Mouse (Mus musculus): ENCODE measurements around the gene Adcy1.

Gene Adcy1

GRCm38 (mm10) chr11:7210343-7210742, 147.1 kb downstream of the Adcy1 start:
- H3K36me3 ChIP-seq (ENCODE audit: insufficient read depth, low read length) = peaks cover 31% of the 10 kb centered on the region
- peaks cover 26% of the 10 kb centered on the region for H3K4me1 ChIP-seq (replicated peaks; ENCODE audit: low read depth, low read length)
- H3K9me3 ChIP-seq (ENCODE audit: low read length) = peaks cover 29% of the 10 kb centered on the region; the same call in 1 of the 2 replicates
- no peak overlapping the region for H3K4me3 ChIP-seq (replicated peaks; ENCODE audit: low read length)
- peaks cover 31% of the 10 kb centered on the region for H3K27me3 ChIP-seq (ENCODE audit: insufficient read depth, low read length)
- TF ChIP-seq POU5F1 (IDR thresholded peaks at IDR 0.05; ENCODE audit: borderline replicate concordance, low read length) (no peak), CTCF (conservative IDR thresholded peaks at IDR 0.05; ENCODE audit: low read length) (peak; percentile 72)

DNA sequence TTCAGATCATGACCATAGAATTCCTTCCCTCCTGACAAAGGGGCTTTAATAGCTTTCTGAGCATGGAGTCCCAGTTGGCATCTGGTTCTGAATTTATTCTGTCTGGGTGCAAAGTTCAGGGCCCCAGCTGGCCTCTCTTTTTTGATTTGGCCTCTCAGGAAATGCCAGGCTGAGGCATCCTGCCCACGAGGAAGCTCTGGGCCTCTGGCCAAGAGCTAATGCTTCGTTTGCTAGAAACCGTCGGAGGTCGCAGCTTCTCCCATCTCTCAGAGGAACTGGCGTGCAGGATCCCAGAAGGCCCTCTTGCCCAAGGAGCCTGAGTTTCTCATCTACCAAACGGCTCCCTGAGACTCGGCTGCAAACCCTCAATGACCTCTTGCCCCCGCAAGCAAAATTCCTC, 147.9 kb downstream of the Adcy1 start:
- peaks cover 31% of the 10 kb centered on the region for H3K36me3 ChIP-seq (ENCODE audit: insufficient read depth, low read length)
- H3K27me3 ChIP-seq (ENCODE audit: insufficient read depth, low read length) = peaks cover 31% of the 10 kb centered on the region
- H3K9me3 ChIP-seq (ENCODE audit: low read length) = peaks cover 29% of the 10 kb centered on the region; the same call in 1 of the 2 replicates
- TF ChIP-seq POU5F1 (IDR thresholded peaks at IDR 0.05; ENCODE audit: borderline replicate concordance, low read length) (no peak), CTCF (conservative IDR thresholded peaks at IDR 0.05; ENCODE audit: low read length) (no peak), NANOG (IDR thresholded peaks at IDR 0.05; ENCODE audit: borderline replicate concordance, low read length) (no peak)
- H3K4me3 ChIP-seq (replicated peaks; ENCODE audit: low read length) = no peak overlapping the region
- H3K4me1 ChIP-seq (replicated peaks; ENCODE audit: low read depth, low read length) = peaks cover 26% of the 10 kb centered on the region

DNA sequence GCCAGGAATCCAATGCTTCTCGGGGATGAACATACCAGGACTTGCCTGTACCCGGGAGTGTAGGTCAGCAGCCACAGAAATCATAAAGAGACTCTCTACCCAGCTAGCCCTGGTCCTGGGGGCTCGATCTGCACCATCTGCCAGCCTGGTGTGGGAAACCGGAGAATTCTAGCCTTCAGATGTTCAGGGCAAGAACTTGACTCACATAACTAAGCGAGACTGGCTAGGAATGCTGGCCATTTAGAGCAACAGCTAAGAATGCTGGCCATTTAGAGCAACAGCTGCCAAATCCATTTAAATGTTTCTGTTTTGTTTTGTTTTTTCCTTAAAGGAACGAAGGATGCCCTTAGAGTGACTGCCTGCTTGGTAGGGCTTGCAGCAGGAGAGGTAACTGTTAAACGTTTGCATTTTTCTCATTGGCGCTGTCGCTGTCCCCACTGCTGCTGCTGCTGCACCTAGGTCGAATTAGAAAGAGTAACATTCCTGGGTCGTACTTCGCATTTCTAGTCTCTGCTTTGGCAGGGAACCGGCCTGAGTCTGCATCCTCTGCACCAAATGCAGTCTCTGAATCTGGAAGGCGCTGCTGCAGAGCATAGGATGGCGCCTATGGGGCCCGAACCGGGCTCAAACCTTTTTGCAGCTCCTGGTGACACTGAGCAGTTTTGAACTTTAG, 149.0 kb downstream of the Adcy1 start:
- peaks cover 26% of the 10 kb centered on the region for H3K4me1 ChIP-seq (replicated peaks; ENCODE audit: low read depth, low read length)
- H3K36me3 ChIP-seq (ENCODE audit: insufficient read depth, low read length) = peaks cover 23% of the 10 kb centered on the region
- peaks cover 29% of the 10 kb centered on the region; the same call in 1 of the 2 replicates for H3K9me3 ChIP-seq (ENCODE audit: low read length)
- peak overlapping the region; percentile 84 for H3K4me3 ChIP-seq (replicated peaks; ENCODE audit: low read length)
- peaks cover 31% of the 10 kb centered on the region for H3K27me3 ChIP-seq (ENCODE audit: insufficient read depth, low read length)
- no peak for TF ChIP-seq CTCF (conservative IDR thresholded peaks at IDR 0.05; ENCODE audit: low read length)
- TF ChIP-seq NANOG (IDR thresholded peaks at IDR 0.05; ENCODE audit: borderline replicate concordance, low read length) = no peak
- no peak for TF ChIP-seq POU5F1 (IDR thresholded peaks at IDR 0.05; ENCODE audit: borderline replicate concordance, low read length)

DNA sequence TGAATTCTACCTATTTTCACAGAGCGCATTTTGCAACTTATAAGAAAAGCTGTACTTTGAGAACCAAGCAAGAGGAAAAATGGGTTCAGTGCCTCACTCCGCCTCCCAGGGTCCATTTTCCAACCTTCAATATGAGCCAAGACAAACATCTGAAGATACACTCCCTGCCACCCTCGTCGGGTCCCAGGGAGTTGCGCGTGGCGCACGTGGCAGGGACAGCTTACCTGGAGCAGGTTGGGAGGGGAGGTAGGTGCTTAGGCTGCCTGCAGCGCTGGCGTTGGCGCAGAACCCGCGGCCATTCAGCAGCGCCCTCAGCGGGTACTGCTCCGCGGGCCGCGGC, 149.8 kb downstream of the Adcy1 start:
- H3K4me3 ChIP-seq (replicated peaks; ENCODE audit: low read length) = peak overlapping the region; percentile 84
- H3K27me3 ChIP-seq (ENCODE audit: insufficient read depth, low read length) = peaks cover 31% of the 10 kb centered on the region
- no peak for TF ChIP-seq POU5F1 (IDR thresholded peaks at IDR 0.05; ENCODE audit: borderline replicate concordance, low read length)
- no peak for TF ChIP-seq CTCF (conservative IDR thresholded peaks at IDR 0.05; ENCODE audit: low read length)
- no peak for TF ChIP-seq NANOG (IDR thresholded peaks at IDR 0.05; ENCODE audit: borderline replicate concordance, low read length)
- H3K9me3 ChIP-seq (ENCODE audit: low read length) = peaks cover 29% of the 10 kb centered on the region; the same call in 1 of the 2 replicates
- peaks cover 26% of the 10 kb centered on the region for H3K4me1 ChIP-seq (replicated peaks; ENCODE audit: low read depth, low read length)
- H3K36me3 ChIP-seq (ENCODE audit: insufficient read depth, low read length) = peaks cover 20% of the 10 kb centered on the region

DNA sequence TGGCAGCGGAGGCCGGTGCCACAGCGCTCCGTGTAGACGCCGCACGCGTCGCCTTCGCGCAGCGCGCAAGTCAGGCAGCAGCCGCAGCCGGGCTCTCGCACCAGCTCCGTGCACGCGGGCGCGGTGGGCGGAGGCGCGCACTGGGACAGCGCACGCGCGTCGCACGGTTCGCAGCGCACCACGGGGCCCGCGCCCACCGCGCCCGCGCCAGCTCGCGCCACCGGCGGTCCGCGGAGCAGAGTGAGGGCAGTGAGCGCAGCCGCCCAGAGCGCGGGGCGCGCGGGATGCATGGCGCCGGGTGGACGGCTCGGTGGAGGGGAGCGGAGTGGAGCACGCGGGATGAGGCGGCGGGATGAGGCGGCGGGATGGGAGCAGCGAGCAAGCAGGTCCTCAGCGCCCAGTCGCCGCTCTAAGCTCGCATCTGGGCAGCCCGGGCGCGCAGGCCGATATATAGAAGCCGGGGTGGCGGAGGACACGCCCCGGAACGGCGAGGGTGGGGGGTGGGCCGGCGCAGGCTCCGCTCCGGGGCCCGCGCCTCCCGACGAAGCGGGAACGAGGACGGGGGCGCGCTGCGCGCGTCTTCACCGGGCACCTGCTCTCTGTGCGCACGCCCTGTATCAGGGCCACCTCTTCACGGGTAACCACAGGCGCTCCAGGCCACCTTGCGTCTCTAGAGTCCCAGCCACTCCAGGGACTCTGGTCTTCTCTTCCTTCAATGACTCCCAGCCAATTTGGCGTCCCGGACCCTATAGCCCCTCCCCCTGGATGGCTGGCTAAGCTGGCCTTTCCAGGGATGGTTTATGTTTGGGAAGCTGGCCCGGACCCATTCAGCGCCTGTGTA, 150.4 kb downstream of the Adcy1 start, which contains the start of gene Igfbp3:
Gene Igfbp3 (minus strand): TSS at position 423 of the 841 bp plus-strand sequence.
- Histone ChIP-seq H3K9me3 (ENCODE audit: low read length) (peaks cover 26% of the 10 kb centered on the region; the same call in 1 of the 2 replicates), H3K27me3 (ENCODE audit: insufficient read depth, low read length) (peaks cover 31% of the 10 kb centered on the region), H3K36me3 (ENCODE audit: insufficient read depth, low read length) (peaks cover 14% of the 10 kb centered on the region), H3K4me3 (replicated peaks; ENCODE audit: low read length) (peak within 1 kb of the TSS; percentile 84), H3K4me1 (replicated peaks; ENCODE audit: low read depth, low read length) (peaks cover 26% of the 10 kb centered on the region)
- no peak for TF ChIP-seq NANOG (IDR thresholded peaks at IDR 0.05; ENCODE audit: borderline replicate concordance, low read length)
- TF ChIP-seq CTCF (conservative IDR thresholded peaks at IDR 0.05; ENCODE audit: low read length) = no peak
- TF ChIP-seq POU5F1 (IDR thresholded peaks at IDR 0.05; ENCODE audit: borderline replicate concordance, low read length) = no peak

GRCm38 (mm10) chr11:7214342-7214660, 151.0 kb downstream of the Adcy1 start:
- H3K4me3 ChIP-seq (replicated peaks; ENCODE audit: low read length) = peak overlapping the region; percentile 84
- peaks cover 8% of the 10 kb centered on the region for H3K36me3 ChIP-seq (ENCODE audit: insufficient read depth, low read length)
- H3K27me3 ChIP-seq (ENCODE audit: insufficient read depth, low read length) = peaks cover 31% of the 10 kb centered on the region
- TF ChIP-seq NANOG (IDR thresholded peaks at IDR 0.05; ENCODE audit: borderline replicate concordance, low read length) (no peak), CTCF (conservative IDR thresholded peaks at IDR 0.05; ENCODE audit: low read length) (no peak), POU5F1 (IDR thresholded peaks at IDR 0.05; ENCODE audit: borderline replicate concordance, low read length) (no peak)
- H3K4me1 ChIP-seq (replicated peaks; ENCODE audit: low read depth, low read length) = peaks cover 26% of the 10 kb centered on the region
- peaks cover 22% of the 10 kb centered on the region; the same call in 1 of the 2 replicates for H3K9me3 ChIP-seq (ENCODE audit: low read length)

DNA sequence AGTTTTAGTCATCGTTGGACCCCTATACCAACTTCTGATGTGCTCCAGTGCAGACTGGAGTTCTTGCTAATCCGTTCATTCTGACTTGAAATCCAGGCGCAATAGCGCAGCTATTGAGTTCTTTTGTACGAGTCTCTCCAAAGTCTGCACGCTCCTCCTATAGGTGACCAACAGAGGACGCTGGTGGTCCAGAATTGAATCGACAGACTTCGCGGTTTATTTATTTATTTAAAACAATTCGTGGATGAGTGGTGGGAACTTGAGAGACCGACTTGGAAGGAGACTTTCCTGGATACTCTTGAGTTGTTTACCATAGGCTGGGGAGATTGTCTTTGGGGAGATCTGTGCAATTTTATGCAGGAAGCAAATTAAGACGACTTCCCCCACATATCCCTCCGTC, 151.5 kb downstream of the Adcy1 start:
- Histone ChIP-seq H3K27me3 (ENCODE audit: insufficient read depth, low read length) (peaks cover 31% of the 10 kb centered on the region), H3K36me3 (ENCODE audit: insufficient read depth, low read length) (peaks cover 4% of the 10 kb centered on the region), H3K9me3 (ENCODE audit: low read length) (peaks cover 22% of the 10 kb centered on the region; the same call in 1 of the 2 replicates), H3K4me1 (replicated peaks; ENCODE audit: low read depth, low read length) (peaks cover 26% of the 10 kb centered on the region), H3K4me3 (replicated peaks; ENCODE audit: low read length) (peak overlapping the region; percentile 84; the same call in 1 of the 2 replicates)
- peak; percentile 79 for TF ChIP-seq CTCF (conservative IDR thresholded peaks at IDR 0.05; ENCODE audit: low read length)
- no peak for TF ChIP-seq POU5F1 (IDR thresholded peaks at IDR 0.05; ENCODE audit: borderline replicate concordance, low read length)
- no peak for TF ChIP-seq NANOG (IDR thresholded peaks at IDR 0.05; ENCODE audit: borderline replicate concordance, low read length)

DNA sequence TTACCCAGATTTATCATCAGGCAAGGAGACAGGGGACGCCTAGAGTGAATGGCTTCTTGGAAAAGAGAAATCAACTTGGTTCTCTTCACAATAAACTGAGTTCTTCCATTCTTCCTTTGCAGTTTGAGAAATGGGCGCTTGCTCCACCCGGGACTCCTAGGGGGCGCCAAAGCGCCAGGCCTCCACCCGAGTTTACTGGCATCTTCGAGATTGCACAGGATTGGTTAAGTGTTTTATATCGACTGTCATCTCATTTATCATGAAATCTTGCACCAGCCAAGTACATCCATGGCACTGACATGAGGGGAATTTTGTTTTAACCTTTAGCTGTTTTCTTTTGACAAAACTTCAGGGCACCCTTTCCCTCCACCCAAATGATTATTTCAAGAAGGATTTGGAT, 152.4 kb downstream of the Adcy1 start:
- Histone ChIP-seq H3K4me3 (replicated peaks; ENCODE audit: low read length) (no peak overlapping the region), H3K9me3 (ENCODE audit: low read length) (peaks cover 21% of the 10 kb centered on the region; the same call in 1 of the 2 replicates)
- peak; percentile 68 for TF ChIP-seq CTCF (conservative IDR thresholded peaks at IDR 0.05; ENCODE audit: low read length)
- no peak for TF ChIP-seq POU5F1 (IDR thresholded peaks at IDR 0.05; ENCODE audit: borderline replicate concordance, low read length)

More for the DNA sequence above, 152.4 kb downstream of the Adcy1 start:
- Histone ChIP-seq H3K4me1 (replicated peaks; ENCODE audit: low read depth, low read length) (peaks cover 19% of the 10 kb centered on the region), H3K36me3 (ENCODE audit: insufficient read depth, low read length) (no peaks in the 10 kb centered on the region), H3K27me3 (ENCODE audit: insufficient read depth, low read length) (peaks cover 31% of the 10 kb centered on the region)

Data from E14TG2a.4 (cell line).